Mouse (Mus musculus): ENCODE measurements around the gene Itgb2l. TPM values are rescaled to one million over a fixed set of nuclear protein-coding genes. Genes with fewer than 3 reads are reported as not detected.

Gene Itgb2l
- polyA plus RNA-seq (2012) = 9.1 and 11.8 TPM in 2 replicates

DNA sequence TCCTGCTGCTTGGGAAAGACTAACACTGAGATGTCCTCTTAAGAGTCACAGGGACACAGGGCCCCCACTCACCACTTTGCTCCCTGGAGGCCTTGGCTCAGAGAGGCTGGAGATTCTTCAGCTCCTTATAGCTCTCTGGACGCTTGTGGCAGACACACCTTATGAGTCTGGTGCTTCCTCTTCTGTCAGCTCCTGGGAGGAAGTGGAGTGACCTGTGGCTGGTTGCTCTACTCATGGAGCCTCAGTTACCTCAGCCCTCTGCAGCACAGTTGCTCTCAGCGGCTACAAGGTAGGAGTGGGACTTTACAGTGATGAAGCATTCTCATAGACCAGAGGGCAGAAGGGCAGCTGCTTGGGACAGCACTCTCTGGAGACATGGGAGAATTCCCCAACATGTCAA is at the start of gene Itgb2l:
TSS of gene Itgb2l (minus strand) at position 152 of the 400 bp plus-strand sequence.

DNA sequence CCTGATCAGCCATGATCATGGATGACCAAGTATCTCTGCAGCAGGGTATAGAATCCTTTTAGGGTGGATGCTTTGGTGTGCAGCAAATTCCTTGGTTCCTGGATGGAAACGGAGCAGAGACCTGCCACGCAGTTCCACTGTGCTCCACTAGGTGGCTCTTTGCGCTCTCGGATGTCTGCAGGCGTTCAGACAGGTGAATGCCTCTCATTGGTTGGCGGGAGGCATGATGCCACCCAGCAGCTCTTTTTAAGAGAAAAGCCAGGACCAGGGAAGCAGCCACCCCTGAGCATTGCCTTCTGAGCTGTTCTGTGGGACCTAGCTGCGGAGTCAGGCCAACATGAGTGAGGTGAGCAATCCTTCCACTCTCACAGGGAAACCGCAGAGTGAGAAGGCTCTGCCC is 24.0 kb upstream of the Itgb2l start, which contains the start of gene Pcp4:
TSS of gene Pcp4 (plus strand) at position 162 of the 400 bp plus-strand sequence.

Other genes with a start within 250 kb of the Itgb2l start
- 0.05 TPM in 1 of 2 replicates, not detected in the other for gene Sh3bgr, start 243.2 kb downstream of the Itgb2l start, polyA plus RNA-seq (2012)
- gene B3galt5, start 207.8 kb downstream of the Itgb2l start, polyA plus RNA-seq (2012) = 0.01 and 0.02 TPM in 2 replicates
- not detected in 2 replicates for gene Pcp4, start 24.0 kb upstream of the Itgb2l start, polyA plus RNA-seq (2012)

Data from megakaryocyte-erythroid progenitor cell, adult 5 weeks (primary cell).